Mouse (Mus musculus): ENCODE results near the gene Sult2b1. TPM values are rescaled to one million over a fixed set of nuclear protein-coding genes. Genes with fewer than 3 reads are reported as not detected.

The Sult2b1 gene
- total RNA-seq, 2 experiments from 2014 or later: not detected

DNA sequence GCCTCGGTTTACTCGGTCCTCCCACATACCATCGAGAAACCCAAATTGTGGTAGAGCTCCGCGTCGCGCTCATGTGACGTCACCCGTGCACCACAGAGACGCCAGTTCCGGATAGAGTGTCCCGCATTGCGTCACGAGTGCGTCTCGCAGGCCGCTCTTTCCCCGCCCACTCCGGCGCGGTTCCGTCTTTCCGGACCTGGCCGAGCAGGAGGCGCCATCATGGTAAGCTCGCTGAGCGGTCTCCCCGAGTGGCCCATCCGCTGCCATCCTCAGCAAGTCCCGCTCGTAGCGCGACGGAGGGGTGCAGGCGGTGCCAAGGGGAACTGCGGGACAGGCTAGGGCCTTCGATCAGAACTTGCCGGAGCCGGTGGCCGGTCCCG is 66.6 kb downstream of the Sult2b1 start, which contains the start of gene Sphk2:
TSS of gene Sphk2 (minus strand) at position 85 of the 380 bp plus-strand sequence.
- Histone ChIP-seq H3K4me3 (peak within 1 kb of the TSS; percentile 93), H3K27ac (peak within 1 kb of the TSS; percentile 94)
- TF ChIP-seq CTCF (IDR thresholded peaks at IDR 0.05): peak; percentile 8; the same call in 1 of the 2 replicates
- DNase-seq: peak; percentile 99
- intact Hi-C loops (cut with DNase I): loop anchor here (10.0 kb wide), 2 partner anchors 1163 to 1343 kb away; partner anchors contain the start of gene Nr1h2

DNA sequence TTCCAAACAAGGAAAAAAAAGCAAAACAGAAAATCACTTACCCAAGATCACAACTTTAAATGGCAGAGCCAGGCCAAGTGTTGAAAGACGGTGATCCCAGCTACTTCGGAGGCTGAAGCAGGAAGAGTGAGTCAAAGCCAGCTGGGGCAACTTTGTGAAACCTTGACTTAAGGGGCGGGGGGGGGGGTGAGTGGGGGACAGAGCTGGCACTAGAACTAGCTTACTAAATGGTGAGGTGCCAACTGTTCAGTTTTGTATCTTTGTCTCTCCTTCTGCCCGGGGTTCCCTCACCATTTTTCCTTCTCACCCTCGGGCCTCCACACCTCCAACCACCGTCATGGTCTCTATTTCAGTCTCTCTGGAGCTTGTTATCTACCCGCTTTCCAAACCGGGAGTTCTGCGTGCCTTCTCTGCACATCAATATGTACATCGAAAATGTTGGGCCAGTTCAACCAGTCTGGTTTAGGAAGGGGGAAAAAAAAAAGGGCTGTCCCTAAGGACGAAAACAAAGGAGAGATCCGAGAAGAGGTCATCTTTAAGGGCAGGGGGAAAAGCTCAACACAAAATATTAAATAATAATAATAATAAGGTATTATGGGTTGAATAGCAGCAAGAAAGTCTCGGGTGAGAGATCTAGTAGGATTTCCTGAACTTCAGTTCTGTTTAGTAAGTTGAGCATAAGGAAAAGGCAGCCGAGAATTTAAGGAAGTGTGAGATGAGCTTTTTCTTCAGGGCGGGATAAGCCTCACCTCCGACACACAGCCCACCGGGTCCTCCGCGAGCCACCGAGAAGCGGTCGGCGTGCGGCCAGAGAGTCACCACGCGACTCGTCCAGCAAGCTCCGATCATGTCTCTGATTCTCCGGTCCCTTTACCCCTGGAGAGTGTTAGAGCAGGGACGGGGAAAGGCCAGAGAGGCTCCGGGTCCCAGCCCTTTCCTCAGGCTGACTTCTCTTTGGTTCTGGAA is 67.2 kb downstream of the Sult2b1 start:
- TF ChIP-seq CTCF (IDR thresholded peaks at IDR 0.05): no peak
- H3K4me3 ChIP-seq: peak overlapping the region; percentile 93
- no peak for DNase-seq
- peak overlapping the region; percentile 94 for H3K27ac ChIP-seq
- intact Hi-C loops (cut with DNase I): loop anchor here (10.0 kb wide), 2 partner anchors 1162 to 1342 kb away; partner anchors contain the start of gene Nr1h2

DNA sequence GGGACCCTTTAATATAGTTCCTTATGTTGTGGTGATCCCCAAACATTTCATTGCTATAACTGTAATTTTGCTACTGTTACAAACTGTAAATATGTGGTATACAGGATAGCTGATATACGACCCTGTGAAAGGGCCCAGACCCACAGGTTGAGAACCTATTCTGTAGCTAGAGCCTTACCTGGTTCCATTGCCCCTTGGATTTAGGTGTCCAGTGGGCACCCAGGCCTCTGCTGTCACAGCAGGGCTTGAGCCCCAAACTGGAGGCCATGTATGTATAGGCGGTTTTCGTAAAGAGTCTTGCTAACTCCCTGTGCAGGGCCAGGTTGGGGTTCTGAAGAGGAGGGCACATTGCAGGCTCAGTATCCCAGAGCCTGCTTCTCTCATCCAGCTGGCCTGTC is 68.0 kb downstream of the Sult2b1 start:
- Histone ChIP-seq H3K4me3 (peak overlapping the region; percentile 93), H3K27ac (peak overlapping the region; percentile 94)
- no peak for DNase-seq
- intact Hi-C loops (cut with DNase I): loop anchor here (10.0 kb wide), 2 partner anchors 1162 to 1342 kb away; partner anchors contain the start of gene Nr1h2
- TF ChIP-seq CTCF (IDR thresholded peaks at IDR 0.05): no peak

DNA sequence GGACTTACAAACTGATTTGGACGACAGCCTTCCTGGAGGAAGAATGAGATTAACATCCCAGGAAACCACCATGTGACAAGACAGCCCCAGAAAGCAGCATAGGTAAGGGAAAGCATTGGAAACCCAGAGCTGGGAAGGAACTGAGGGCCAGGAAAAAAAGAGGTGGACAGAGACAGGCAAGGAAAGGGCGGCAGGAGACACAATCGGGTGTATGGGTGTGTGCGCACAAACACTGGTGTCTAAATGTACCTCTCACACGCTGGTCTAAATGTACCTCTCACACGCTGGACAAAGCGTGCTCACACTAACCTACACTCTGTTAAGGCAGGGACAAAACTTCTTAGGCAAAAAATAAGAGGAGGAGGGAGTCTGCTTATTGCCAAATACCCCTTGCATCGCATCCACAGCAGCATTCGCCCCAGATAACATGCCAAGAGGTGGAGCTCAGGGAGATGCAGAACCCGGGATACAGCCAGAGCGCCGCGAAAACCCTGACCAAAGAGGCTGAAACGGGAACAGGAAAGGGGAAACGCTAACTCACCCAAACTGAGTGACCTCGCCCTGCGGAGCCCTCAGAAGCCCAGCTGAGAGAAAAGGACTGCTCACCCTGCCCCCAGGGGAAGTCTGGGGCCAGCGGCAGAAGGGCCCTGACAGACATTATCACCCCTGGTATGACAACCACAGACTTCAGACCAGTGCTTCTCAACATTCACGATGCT is 68.6 kb downstream of the Sult2b1 start:
- TF ChIP-seq CTCF (IDR thresholded peaks at IDR 0.05): no peak
- intact Hi-C loops (cut with DNase I): loop anchor here (10.0 kb wide), 2 partner anchors 1161 to 1341 kb away; partner anchors contain the start of gene Nr1h2
- H3K27ac ChIP-seq: peak overlapping the region; percentile 94
- DNase-seq: peak; percentile 47
- H3K4me3 ChIP-seq: peak overlapping the region; percentile 93

DNA sequence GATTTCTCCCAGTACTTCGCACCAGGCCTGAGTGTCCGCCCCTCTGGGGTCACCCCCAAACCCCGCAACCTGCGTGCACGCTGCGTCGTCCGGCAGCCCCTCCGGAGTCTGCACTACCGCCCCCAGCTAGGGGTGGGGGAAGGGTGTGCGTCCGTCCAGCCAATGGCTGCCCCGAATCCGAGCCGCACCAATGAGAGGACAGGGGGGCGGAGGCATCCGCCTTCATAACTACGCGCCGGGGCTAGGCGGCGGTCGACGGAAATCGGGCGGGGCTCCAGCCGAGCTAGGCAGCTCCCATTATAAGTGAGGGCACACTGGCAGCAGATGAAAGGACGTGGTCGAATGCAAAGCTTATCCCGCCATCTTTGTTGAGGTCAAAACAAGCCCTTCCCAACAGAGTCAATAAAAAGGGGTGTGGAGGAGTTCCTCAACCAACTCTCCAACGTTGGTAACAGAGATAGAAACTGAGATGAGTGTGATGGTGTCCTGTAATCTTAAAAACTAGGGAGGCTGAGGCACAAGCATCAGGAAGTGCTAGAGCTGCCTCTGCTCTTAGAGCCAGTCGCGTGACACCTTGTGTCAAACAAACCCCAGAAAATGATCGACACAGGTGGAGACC is 69.3 kb downstream of the Sult2b1 start, which contains the start of gene Rpl18:
TSS of gene Rpl18 (plus strand) at position 368 of the 619 bp plus-strand sequence.
- intact Hi-C loops (cut with DNase I): loop anchor here (10.0 kb wide), 2 partner anchors 1160 to 1340 kb away; partner anchors contain the start of gene Nr1h2
- H3K4me3 ChIP-seq: peak within 1 kb of the TSS; percentile 93
- peak within 1 kb of the TSS; percentile 94 for H3K27ac ChIP-seq
- TF ChIP-seq CTCF (IDR thresholded peaks at IDR 0.05): no peak
- peak; percentile 99 for DNase-seq

DNA sequence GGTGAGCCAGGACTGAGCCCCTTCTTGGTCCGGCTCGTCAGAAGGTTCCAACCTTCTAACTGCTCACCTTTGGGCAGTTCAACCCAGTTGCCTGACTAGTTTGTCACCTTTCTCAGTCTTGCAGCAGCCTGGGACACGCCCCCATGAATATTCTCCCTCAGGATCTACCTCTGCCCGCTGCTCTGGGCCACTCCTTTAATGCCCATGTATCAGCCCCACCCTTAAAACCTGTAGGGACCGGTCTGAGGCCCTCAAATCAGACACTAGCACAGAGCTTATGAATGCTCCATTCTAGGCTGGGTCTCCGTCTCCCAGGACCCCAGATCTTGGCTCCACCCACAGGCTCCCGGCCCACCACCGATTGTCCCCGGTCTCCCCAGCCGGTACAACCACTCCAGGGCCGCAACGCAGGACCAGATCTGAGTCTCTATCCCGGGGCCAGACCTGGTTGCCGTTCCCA is 69.8 kb downstream of the Sult2b1 start:
- no peak for DNase-seq
- intact Hi-C loops (cut with DNase I): loop anchor here (10.0 kb wide), 2 partner anchors 1160 to 1340 kb away; partner anchors contain the start of gene Nr1h2
- H3K4me3 ChIP-seq: peak overlapping the region; percentile 93
- peak overlapping the region; percentile 94 for H3K27ac ChIP-seq
- TF ChIP-seq CTCF (IDR thresholded peaks at IDR 0.05): no peak

DNA sequence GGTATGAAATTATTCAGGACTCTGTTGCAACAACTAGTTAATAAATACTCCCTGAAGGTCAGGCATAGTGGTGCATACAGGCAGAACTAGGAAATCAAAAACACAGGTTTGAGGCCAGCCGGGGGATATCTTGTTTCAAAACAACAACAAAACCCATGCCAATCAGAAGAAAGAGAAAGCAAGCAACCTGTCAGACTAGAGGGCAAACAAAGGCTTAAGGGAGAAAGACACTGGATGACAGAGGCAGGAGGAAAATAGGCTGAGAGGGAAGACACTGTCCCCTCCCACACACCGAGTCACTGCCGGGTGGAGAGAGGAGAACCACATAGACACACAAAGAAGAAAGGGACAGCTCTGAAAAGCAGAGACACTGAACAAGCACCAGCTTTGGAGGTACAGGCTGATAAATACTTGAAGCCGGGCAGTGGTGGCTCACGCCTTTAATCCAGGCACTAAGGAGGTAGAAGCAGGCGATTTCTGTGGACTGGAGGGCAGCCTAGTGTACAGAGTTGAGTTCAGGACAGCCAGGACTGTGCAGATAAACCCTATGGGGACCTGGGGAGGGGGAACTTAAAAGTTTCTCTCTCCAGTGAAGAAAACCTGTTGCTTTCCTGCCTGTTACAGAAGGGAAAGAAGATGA is 70.5 kb downstream of the Sult2b1 start:
- peak overlapping the region; percentile 94 for H3K27ac ChIP-seq
- no peak for DNase-seq
- TF ChIP-seq CTCF (IDR thresholded peaks at IDR 0.05): no peak

DNA sequence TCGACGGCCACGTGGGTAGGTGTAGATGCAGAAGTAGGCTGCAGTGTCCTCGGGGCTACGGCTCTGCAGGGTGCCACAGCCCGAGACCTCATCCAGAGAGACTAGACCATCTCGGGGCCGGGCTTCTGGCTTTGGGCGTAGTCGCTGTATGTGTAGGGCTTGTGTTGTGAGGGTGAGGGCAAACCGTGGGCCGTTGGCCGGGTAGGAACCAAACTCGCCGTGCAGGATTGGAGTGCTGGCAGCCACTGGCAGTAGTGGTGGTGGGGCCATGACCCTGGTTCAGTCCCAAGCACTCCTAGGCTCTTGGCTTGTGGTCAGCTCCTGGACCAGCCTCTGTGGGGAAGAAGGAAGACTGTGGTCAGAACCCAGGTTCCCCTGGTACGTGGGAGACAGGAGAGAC is 71.1 kb downstream of the Sult2b1 start:
- peak; percentile 41 for DNase-seq
- Histone ChIP-seq H3K4me3 (no peak overlapping the region), H3K27ac (no peak overlapping the region)
- intact Hi-C loops (cut with DNase I): loop anchor here (10.0 kb wide), 2 partner anchors 1159 to 1339 kb away; partner anchors contain the start of gene Nr1h2
- no peak for TF ChIP-seq CTCF (IDR thresholded peaks at IDR 0.05)

More for the DNA sequence above, 70.5 kb downstream of the Sult2b1 start:
- intact Hi-C loops (cut with DNase I): loop anchor here (10.0 kb wide), 2 partner anchors 1159 to 1339 kb away; partner anchors contain the start of gene Nr1h2
- H3K4me3 ChIP-seq: peak overlapping the region; percentile 93

DNA sequence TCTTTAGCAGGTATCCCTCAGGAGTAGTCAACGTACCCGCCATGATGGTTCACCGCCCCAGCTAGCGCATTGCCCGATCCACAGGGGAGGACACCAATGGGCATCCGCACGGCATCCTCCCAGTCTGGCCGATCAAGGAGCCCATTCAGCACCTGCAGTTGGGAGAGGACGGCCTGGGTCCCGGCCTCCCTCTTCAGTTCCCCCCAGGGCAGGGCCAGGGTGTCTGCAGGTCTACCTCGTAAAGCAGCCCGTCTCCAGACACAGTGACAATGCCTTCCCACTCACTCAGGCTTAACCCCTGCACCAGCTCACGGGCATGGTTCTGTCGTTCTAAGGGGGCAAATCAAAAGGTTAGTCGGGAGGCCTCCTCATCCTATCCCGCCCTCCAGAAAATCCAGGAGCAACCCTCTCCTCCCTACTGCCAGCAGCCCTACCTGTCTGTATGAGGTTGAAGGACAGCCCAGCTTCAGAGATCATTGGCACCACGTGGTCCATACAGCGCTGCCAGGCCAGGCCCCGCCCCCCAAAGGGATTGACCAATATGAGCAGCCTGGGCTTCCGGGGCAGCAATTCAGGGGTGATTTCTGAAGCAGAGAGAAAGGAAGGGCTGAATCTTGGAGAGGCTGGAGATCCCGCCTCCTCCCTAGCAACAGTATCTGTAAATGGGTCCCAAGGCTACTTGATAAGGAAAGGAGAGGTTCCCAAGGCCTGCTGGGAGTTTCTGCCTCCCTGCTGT is 72.3 kb downstream of the Sult2b1 start:
- Histone ChIP-seq H3K27ac (peak overlapping the region; percentile 93), H3K4me3 (no peak overlapping the region)
- intact Hi-C loops (cut with DNase I): loop anchor here (10.0 kb wide), 2 partner anchors 1157 to 1337 kb away; partner anchors contain the start of gene Nr1h2
- DNase-seq: peak; percentile 77
- no peak for TF ChIP-seq CTCF (IDR thresholded peaks at IDR 0.05)

DNA sequence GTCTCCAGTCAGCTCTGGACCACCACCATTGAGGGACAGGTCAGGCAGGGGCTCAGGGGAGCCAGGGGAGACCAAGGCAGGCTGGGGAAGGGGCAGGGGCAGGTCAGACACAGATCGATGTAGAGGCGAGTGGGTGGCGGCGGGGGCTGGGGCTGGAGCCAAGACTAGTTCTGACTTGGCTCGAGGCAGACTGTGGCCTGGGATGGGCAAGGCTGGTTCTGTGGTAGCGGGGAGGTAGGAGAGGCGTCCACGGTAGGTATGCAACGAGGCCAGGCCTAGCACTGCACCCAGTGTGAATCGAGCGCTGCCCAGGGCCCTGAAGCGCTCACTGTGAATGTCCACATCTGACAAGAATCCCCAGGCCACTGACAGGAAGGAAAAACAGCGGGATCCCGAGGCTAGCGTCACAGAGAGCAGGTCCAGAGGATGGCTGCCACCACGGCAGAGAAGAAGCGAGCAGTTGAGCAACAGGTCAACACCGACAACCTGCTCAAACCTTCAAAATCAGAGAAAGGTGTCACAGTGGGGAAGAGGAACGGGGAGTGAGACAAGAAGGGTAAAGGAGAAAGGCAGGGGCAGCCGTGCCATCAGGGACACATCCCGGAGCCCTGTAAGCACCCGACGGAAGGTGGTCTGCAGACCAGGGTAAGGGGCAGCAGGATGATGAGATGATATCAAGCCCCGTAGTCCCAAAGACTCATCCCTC is 73.0 kb downstream of the Sult2b1 start:
- H3K27ac ChIP-seq: peak overlapping the region; percentile 93; the same call in 1 of the 2 replicates
- peak; percentile 54 for DNase-seq
- no peak overlapping the region for H3K4me3 ChIP-seq
- intact Hi-C loops (cut with DNase I): loop anchor here (10.0 kb wide), 2 partner anchors 1157 to 1337 kb away; partner anchors contain the start of gene Nr1h2
- no peak for TF ChIP-seq CTCF (IDR thresholded peaks at IDR 0.05)

Data from gastrocnemius, adult 2 months (tissue).